Mouse (Mus musculus) brain, adult 2 months (tissue): ENCODE results near the gene Mgat4b.
A peak's percentile ranks its signal among the peaks of the same experiment; 100 is the strongest.

Experiments used
- DNase-seq: peaks from one replicate; pipeline ENCODE4 v3.0.0; 2011; ENCODE audit warnings: low read depth, low spot score

The Mgat4b gene

DNA sequence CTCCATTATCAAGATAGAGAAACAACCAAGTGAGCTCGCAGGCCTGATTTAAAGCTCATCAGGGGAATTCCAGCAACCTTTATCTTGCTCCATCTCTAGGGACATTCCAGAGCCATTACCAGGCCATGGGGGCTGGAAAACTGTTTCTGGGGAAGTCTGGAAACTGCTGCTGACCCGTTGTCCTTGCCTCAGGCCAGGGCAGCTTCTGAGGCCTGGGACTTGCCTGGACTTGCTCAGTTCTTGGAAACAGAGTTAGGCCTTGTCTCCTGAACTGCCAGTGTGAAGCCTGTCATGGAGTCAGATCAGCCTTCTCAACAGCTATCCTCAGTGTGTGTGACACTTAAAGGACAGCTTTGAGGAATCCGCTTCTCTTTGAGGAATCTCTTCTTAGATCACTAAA, 41.5 kb downstream of the Mgat4b start:
- no peak for DNase-seq

DNA sequence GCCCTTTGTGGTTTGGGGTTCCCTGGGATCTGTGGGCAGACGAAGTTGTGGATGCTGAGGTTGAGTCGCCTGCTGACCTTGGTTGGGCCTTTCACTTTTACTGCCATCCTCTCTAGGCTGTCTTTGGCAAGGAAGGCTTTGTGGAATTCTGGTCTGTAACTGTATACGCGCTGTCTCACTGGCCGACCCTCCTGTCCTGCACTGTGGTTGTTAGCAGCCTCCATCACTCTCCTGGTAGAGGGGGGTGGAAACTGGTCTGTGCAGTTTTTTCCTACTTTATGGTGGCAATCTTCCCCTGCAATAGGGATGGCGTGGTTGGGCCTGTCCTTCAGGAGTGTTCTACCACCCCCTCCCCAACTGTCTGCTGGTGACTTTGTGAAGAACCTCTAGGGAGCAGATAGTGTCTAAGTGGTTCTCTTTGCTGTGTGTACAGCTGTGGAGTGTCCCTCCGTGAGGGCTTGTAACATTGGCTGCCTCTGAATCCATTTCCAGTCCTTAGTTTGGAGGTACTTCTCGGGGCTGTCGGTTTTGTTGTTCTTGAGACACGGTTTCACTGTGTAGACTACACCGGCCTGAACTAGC, 42.1 kb downstream of the Mgat4b start:
- no peak for DNase-seq

DNA sequence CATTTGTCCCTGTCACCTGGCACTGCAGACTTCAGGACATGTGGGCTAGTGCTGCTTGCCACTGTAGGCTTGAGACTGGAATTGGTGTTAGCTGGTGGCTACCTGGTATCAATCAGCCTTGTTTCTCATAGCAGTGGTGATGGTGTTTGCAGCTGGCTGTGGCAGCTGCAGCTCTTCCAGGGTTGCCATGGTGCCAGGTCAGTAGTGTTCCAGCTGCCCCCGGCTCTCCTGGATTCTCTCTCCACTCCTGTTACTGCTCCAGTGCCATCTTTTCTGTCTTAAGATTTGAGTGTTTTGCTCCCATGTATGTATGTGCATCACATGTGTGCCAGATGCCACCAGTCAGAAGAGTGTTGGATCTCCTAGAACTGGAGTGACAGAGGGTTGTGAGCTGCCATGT, 42.7 kb downstream of the Mgat4b start:
- DNase-seq, result peak; percentile 54

DNA sequence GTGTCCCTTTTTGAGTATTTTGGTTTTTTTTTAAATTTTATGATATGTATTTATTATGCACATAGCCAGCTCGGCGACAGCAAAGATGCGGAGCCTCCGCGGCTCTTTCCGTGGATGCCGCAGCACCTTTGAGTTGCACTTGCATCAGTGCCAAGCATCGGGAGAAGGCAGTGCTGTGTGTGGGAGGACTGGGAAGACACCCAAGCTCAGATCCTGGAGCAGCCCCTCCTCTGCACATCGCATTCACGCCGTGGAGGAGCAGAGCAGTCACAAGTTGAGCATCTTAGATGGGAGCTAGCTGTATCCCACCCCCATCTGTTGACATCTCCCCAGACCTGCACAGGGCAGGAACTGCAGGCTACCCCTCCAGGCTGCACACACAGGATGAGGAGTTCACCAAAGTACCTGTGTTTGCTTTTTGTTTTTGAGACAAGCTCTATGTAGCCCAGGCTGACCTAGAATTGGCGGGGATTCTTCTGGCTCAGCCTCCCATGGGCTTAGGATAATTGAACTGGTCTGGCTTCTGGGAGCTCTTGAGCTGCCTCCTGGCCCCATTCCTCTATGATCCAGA, 43.4 kb downstream of the Mgat4b start:
- DNase-seq, result peak; percentile 96

DNA sequence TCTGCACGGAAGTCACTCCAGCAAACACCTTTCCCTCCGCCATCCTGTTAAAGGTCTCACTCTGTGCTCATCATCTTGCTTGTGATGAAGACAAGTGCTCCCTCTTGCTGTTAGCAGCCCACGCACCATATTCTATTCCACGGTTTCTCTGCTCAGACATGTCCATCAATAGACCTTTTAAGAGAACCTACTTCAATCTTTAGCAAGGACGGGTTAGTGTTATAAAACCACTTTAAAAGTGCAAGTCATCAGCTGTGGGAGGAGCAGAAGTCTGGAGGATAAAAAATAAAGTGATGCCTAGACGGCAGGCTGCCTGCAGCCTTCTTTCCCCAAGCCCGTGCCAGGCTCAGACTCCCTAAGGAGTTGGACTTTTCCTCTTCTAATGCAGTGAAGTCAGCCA, 45.9 kb downstream of the Mgat4b start:
- DNase-seq, result peak; percentile 75

DNA sequence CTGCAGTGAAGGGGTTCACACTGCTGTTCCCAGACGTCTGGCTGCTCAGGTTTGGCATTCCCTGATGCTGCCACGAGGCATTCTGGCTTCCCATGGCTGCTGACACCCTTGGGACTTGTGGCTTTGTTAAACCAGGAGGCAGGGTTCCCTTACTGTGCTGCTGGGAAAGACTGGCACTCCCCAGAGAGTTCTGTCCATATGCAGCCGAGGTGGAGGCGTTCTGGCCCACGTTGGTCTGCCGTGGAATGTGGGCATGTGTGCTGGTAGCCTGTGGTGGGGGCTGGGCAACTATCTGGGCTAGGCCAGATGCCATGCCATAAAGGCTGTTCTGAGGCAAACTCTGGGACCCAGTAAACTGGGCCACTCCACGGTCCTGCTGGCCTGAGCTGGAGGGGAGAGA, 47.6 kb downstream of the Mgat4b start:
- DNase-seq, result peak; percentile 78

DNA sequence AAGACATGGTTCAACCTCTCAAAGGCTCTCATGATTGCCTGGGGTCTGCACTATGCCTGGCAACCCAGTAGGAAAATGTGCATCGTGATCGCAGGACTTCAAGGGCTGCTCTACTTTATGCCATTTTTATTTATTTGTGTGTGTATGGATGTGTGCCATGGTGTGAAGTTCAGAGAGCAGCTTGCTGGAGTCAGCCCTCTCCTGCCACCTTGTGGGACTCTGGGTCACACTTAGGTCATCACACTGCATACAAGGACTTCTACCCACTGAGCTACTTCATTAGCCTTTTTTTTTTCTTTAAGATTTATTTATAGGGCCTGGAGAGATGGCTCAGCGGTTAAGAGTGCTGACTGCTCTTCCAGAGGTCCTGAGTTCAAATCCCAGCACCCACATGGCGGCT, 51.3 kb downstream of the Mgat4b start:
- peak; percentile 69 for DNase-seq

DNA sequence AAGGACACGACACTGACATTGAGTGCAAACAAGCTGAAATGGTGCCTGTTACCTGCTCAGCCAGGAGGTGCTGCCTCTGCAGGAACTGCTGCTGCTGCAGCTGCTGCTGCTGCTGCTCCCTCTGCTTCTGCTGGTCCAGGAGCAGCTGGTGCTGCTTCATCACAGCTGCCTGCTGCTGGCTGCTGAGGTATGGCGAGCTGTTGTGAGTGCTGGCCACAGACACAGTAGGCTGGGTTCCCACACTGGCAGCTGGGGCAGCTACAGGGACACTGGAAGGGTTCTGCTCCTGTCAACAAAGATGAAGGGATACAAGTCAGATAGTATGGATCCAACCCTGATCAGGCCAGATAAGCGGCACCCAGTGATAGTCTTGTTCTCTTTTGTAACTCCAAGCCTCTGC, 52.5 kb downstream of the Mgat4b start:
- DNase-seq, result no peak

DNA sequence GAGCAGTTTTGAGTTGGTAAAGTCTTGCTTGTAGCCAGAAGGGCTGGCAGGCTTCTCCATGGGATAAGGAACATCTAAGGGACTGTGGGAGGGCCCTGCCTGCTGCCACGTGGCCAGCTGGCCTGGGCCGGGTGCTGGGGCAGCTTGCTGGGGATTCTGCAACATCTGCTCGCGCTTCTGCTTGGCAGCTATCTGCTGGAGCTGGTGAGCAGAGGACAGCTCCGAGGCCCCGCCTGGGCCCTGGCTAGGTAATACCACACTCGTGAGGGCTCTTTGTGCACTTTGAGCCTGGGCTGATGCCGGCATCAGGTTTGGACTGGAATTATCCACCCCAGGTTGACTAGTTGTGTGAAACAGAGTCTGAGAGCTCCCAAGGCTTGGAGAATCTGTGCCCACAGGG, 55.2 kb downstream of the Mgat4b start:
- DNase-seq, result peak; percentile 40

DNA sequence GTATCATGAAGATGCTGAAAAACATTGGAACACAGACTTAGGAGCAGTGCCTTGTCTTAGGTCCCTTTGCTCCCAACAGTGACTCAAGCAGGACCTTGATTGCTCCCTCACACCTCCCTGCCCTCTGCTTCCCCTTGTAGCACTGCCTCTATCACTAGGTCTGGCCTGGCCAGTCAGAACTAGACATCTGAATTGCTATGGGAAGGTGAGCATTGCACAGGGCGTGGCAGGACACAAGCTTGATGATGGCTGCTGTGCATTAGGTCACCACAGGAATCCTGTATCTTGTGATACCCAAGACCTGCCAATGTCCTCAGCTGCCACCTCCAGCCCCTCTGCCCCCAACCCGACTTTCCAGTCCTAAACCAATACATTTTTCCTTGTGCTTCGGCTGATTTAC, 56.3 kb downstream of the Mgat4b start:
- DNase-seq, result no peak

DNA sequence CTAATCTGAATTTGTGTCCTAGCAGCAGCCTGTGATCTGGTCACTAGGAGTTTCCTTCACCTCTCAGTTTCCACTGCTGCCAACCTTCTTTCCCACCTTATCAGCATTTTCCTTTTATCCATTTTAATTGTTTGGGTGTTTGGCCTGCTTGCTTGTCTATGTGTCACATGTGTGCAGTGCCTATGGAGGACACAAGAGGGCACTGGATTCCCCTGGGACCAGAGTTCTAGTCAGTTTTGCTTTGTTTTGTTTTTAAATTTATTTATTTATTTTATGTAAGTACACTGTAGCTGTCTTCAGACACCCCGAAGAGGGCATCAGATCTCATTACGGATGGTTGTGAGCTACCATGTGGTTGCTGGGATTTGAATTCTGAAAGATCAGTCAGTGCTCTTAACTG, 58.5 kb downstream of the Mgat4b start:
- no peak for DNase-seq

DNA sequence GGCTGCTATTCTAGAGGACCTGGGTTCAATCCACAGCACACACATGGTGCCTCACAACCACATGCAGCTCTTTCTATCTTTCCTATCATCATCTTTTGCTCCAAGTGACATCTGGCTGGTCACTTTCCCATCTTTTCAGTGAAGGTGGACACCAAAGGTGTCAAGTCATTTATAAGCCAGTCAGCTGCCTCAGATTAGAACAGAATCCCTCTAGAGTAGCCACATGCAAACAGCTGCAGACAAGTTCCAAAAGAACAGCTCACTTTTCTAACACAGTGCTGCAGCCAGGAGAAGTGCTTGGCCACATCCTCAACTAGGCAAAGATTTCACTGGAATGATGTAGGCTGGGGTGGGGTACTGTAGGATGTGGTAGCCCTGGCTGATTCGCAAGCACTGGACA, 59.2 kb downstream of the Mgat4b start:
- no peak for DNase-seq

DNA sequence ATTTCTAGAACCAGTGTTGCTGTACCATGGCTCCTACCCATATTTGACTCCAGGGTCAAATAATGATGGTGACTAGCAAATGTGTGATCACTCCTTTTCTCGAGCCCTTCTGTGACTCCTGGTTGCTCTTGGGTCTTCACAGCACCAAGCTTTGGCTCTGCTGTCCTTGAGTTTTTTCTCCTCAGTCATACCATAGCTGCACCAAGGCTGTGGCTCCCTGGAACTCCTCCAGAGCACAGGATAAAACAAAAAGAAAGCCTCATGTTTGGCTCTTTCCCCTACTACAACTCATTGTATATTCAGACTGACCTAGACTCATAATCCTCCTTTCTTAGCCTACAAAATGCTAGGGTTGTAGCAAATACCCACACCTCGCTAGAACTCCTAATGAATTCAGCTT, 62.1 kb downstream of the Mgat4b start:
- no peak for DNase-seq

DNA sequence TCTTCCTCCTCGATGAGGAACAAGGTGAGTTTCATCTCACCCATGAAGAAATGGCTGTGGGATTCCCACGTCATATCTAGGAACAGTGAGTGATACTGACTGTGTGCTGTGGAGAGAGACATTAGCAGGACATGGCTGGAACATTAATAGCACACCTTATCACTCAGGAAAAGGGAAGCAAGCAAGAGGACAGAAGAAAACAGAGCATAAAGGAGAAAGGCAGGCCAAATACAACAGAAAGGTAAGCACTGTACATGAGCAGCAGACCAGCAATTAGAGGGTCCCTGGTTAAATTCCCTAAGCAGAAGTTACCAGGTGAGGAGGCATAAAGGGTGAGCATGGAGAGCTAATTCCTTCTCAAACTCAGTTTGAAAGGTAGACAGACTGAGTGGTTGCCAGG, 64.4 kb downstream of the Mgat4b start:
- DNase-seq, result no peak

DNA sequence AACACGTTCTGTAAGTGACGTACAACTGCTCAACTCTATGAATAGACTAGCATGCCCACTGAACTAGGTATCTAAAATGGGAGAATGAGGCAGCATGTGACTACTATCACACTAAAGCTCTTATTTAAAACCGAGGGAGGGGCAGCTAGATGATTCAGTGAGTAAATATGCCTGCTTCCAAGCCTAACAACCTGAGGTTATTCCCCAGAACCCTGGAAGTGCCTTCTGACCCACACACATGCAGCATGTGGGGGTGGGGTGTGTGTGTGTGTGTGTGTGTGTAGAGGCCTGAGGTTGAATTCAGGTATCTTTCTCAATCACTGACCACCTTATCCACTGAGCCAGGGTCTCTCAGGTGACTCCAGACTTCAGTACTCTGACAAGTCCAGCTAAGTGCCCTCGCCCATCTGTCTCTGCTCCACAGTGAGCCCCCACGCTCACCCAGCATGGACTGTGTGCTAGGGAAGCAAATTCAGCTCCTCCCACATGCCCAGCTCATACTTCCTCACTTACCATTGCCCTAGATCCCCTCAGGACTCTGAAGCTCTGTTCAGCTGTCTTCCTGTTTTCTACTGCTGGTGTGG, 65.0 kb downstream of the Mgat4b start:
- peak; percentile 75 for DNase-seq

DNA sequence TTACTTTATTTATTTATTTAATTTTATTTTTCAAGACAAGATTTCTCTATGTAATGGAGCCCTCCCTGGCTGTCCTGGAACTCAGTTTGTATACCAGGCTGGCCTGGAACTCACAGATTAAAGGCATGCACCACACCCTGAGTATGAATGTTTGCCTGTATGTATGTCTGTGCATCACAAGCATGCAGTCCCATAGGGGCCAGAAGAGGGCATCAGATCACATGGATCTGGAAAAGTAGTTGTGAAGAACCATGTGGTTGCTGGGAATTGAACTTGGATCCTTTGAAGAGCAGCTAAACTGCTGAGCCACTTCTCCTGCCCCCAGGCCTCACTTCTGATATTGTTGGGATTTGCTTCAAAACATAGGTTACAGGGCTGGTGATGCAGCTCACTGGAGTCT, 66.3 kb downstream of the Mgat4b start:
- DNase-seq, result no peak

DNA sequence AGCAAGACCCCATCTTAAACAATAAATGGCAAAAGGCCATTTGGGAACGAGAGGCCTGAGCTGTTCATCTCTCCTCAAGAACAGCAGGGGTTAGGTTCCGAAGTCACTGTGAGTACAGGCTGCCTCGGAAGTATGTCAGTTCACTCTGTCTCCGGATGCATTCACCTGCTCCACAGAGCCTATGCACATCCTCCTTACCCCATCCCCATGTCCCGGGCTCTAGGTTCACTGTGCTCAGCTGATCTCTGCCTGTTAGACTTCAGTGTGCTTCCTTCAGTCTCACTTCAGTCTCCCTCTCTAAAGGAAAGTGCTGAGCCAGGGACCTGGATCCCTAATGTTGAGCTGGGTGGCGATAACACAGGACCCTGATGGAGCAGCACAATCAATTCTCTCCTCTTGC, 67.0 kb downstream of the Mgat4b start:
- DNase-seq, result no peak

DNA sequence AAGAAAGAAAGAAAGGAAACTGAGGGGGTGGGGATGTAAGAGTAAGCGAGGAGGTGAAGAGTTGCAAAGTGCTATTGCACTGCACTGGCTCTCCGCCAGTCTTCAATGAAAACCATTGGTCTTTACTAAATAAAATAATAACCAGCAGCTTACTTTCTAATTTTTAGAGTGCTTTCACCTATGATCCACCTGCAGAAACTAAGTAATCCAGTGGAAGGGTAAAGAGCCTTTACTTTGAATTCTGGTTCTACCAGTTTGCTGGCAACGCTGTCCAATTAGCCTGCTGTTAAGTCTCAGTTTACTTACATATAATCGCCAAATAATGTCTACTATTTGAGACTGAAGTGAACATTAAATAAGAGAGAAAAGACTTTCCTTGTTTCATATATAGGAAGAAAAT, 68.3 kb downstream of the Mgat4b start:
- DNase-seq, result no peak

DNA sequence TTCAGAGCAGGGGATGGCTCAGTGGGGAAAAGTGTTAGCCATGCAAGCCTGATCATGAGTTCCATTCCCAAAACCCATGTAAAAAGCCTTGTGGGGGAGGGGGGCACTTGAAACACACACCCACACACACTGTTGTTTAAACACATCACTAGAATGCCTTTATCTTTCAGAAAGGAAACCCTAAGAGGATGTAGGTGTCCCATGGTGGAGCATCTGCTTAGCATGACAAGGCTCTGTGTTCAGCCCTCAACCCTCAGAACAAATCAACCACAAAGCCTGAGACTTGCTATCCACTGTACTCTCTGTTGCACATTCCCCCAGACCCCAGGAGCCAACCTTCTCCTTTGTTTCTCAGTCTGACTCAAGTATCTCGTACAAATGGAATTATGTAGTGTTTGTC, 69.4 kb downstream of the Mgat4b start:
- no peak for DNase-seq
